7 mouse cellular contexts compared by ENCODE assay signal in genomic region chr9:95852896-95853295, GRCm38 (mm10). TPM values are rescaled to one million over a fixed set of nuclear protein-coding genes. Genes with fewer than 3 reads are reported as not detected.
A peak's percentile ranks its signal among the peaks of the same experiment; 100 is the strongest.
DNase-seq lines count a peak whose midpoint lies in the region; ATAC-seq and TF ChIP-seq lines count a peak whose summit lies in the region.

No protein-coding gene starts in this region.

- H3K9me3 ChIP-seq in ES-Bruce4 (replicated peaks; ENCODE audit: control insufficient read depth, insufficient read depth, low read length, poor library complexity, severe bottlenecking) = no peaks in the 10 kb centered on the region
- no peaks in the 10 kb centered on the region for H3K9me3 ChIP-seq in forebrain, embryonic 14.5 days (replicated peaks; ENCODE audit: control insufficient read depth, low read length)
- H3K9me3 ChIP-seq in liver, embryonic 14.5 days (ENCODE audit: control insufficient read depth, low read length) = no peaks in the 10 kb centered on the region

- no peak overlapping the region for H3K4me2 ChIP-seq in forebrain, embryonic 14.5 days (ENCODE audit: low read length)
- H3K4me2 ChIP-seq in liver, embryonic 14.5 days (ENCODE audit: low read depth) = no peak overlapping the region

- TF ChIP-seq POLR2A in ES-Bruce4 (IDR thresholded peaks at IDR 0.05; ENCODE audit: insufficient read depth, low read length) = no peak

- H3K27me3 ChIP-seq in C2C12 (ENCODE audit: control insufficient read depth, insufficient read depth, insufficient read length) (peaks cover 4% of the 10 kb centered on the region), ES-Bruce4 (ENCODE audit: control insufficient read depth, insufficient read depth, low read length, poor library complexity, severe bottlenecking) (no peaks in the 10 kb centered on the region)
- H3K27me3 ChIP-seq in forebrain, embryonic 14.5 days (replicated peaks; ENCODE audit: control insufficient read depth, insufficient read depth, low read length) = no peaks in the 10 kb centered on the region
- no peaks in the 10 kb centered on the region for H3K27me3 ChIP-seq in liver, embryonic 14.5 days (ENCODE audit: control insufficient read depth, insufficient read depth, low read length)

- H3ac ChIP-seq in C2C12 (ENCODE audit: control insufficient read depth, insufficient read length, low read depth) = no peak overlapping the region

- 23% methylated on average over 4 of the region's 4 CpGs for WGBS in forebrain, embryonic 14.5 days
- WGBS in liver, embryonic 14.5 days (ENCODE audit: insufficient replicate concordance) = 26% methylated on average over 4 of the region's 4 CpGs

- no peaks in the 10 kb centered on the region for H3K4me1 ChIP-seq in ES-Bruce4 (ENCODE audit: control insufficient read depth, insufficient read depth, low read length)
- H3K4me1 ChIP-seq in forebrain, embryonic 14.5 days (ENCODE audit: control insufficient read depth, insufficient read depth, low read length) = no peaks in the 10 kb centered on the region
- peaks cover 7 to 9% of the 10 kb centered on the region in 2 experiments; a peak in 3 of 4 replicates for H3K4me1 ChIP-seq in liver, embryonic 14.5 days (replicated peaks; ENCODE audit: control insufficient read depth in 2 of 2, insufficient read depth in 2 of 2, low read length in 1 of 2)

- H3K36me3 ChIP-seq in C2C12 (ENCODE audit: control insufficient read depth, insufficient read depth) = no peaks in the 10 kb centered on the region
- no peaks in the 10 kb centered on the region for H3K36me3 ChIP-seq in ES-Bruce4 (ENCODE audit: control insufficient read depth, insufficient read depth, low read length, poor library complexity, severe bottlenecking)
- H3K36me3 ChIP-seq in forebrain, embryonic 14.5 days (ENCODE audit: control insufficient read depth, insufficient read depth, low read length) = no peaks in the 10 kb centered on the region
- H3K36me3 ChIP-seq in liver, embryonic 14.5 days (replicated peaks; ENCODE audit: control insufficient read depth, insufficient read depth, low read depth) = no peaks in the 10 kb centered on the region

- peaks cover 4% of the 10 kb centered on the region for H3K79me2 ChIP-seq in C2C12 (ENCODE audit: control insufficient read depth, insufficient read depth)

- no peak overlapping the region for H3K27ac ChIP-seq in ES-Bruce4 (ENCODE audit: insufficient read depth, low read length)
- no peak overlapping the region for H3K27ac ChIP-seq in forebrain, embryonic 14.5 days (ENCODE audit: low read depth, low read length)
- no peak overlapping the region for H3K27ac ChIP-seq in liver, embryonic 14.5 days

- H3K4me3 ChIP-seq in C2C12 (ENCODE audit: insufficient read depth, poor library complexity, severe bottlenecking) = no peak overlapping the region
- H3K4me3 ChIP-seq in ES-Bruce4 (ENCODE audit: low read depth, low read length) = no peak overlapping the region
- H3K4me3 ChIP-seq in forebrain, embryonic 14.5 days (ENCODE audit: low read depth, low read length) = no peak overlapping the region
- H3K4me3 ChIP-seq in liver, embryonic 14.5 days (ENCODE audit: insufficient read depth in 1 of 2, low read depth in 2 of 2, low read length in 2 of 2) = no peak overlapping the region

- ATAC-seq in forebrain, embryonic 14.5 days = peak; percentile 41; the same call in 1 of the 2 replicates
- no peak for ATAC-seq in liver, embryonic 14.5 days (ENCODE audit: insufficient read depth)

- no peak for TF ChIP-seq EP300 in ES-Bruce4 (IDR thresholded peaks at IDR 0.05; ENCODE audit: insufficient read depth, low read depth, low read length)
- no peak for TF ChIP-seq EP300 in liver, embryonic 14.5 days (IDR thresholded peaks at IDR 0.05; ENCODE audit: low read depth)

- H3K9ac ChIP-seq in ES-Bruce4 (ENCODE audit: low read depth, poor library complexity, severe bottlenecking) = no peak overlapping the region
- H3K9ac ChIP-seq in forebrain, embryonic 14.5 days (ENCODE audit: low read length) = no peak overlapping the region
- no peak overlapping the region for H3K9ac ChIP-seq in liver, embryonic 14.5 days (replicated peaks)

- H3K79me3 ChIP-seq in C2C12 (ENCODE audit: low read depth) = no peaks in the 10 kb centered on the region

- DNase-seq in c-Kit-positive CD71-positive TER-119-positive erythroid progenitor cells, embryonic 14.5 days (ENCODE audit: low spot score) = peak; percentile 81
- peak; percentile 92 for DNase-seq in forebrain, embryonic 14.5 days (ENCODE audit: low spot score)
- DNase-seq in kidney, postnatal 10 days = peak; percentile 88
- peak; percentile 54 to 66 (median 57) for DNase-seq in liver, embryonic 14.5 days (ENCODE audit: low read depth in 3 of 3, low spot score in 3 of 3)
- peak; percentile 84 for DNase-seq in retina, postnatal 1 day

- TF ChIP-seq CTCF in C2C12 (IDR thresholded peaks at IDR 0.05; ENCODE audit: control insufficient read depth, insufficient read depth, insufficient read length) (peak; percentile 26), ES-Bruce4 (IDR thresholded peaks at IDR 0.05; ENCODE audit: low read depth, low read length) (peak; percentile 4)
- TF ChIP-seq CTCF in liver, embryonic 14.5 days (IDR thresholded peaks at IDR 0.05; ENCODE audit: low read depth) = peak; percentile 76

TF ChIP-seq in C2C12, 6 proteins besides CTCF, POLR2A, EP300 and RAD21:
- TF ChIP-seq CEBPB (IDR thresholded peaks at IDR 0.05; ENCODE audit: low read depth) (no peak), MYOG (IDR thresholded peaks at IDR 0.05; ENCODE audit: control insufficient read depth, extremely low read depth, insufficient read length) (no peak), MYOD1 (IDR thresholded peaks at IDR 0.05; ENCODE audit: control insufficient read depth, insufficient read length, low read depth) (no peak)

RNA-seq across cellular contexts. Expression of gene Atr, which starts 4.5 kb away (rescaled TPM):
- polyA plus RNA-seq in C2C12 (2012; fragmentation: generic; extraction: Trizol) (2.1 TPM), ES-Bruce4 (2011; ENCODE audit: insufficient read depth, insufficient read length, low read depth, missing spikeins) (40.5 and 42.6 TPM in 2 replicates)
- 9.9 and 12.8 TPM in 2 replicates for polyA plus RNA-seq in forebrain, embryonic 14.5 days (2014; fragmentation: Nextera tagmentation; extraction: Ambion mirVana)
- polyA plus RNA-seq in liver, embryonic 14.5 days (2012; rRNA removed) = 2.3 and 3.6 TPM in 2 replicates
- polyA plus RNA-seq in liver, embryonic 14.5 days (2014; fragmentation: Nextera tagmentation; extraction: Ambion mirVana) = 3.6 and 4.3 TPM in 2 replicates

RNA-seq across cellular contexts. Expression of gene Pls1, which starts 7.8 kb away (rescaled TPM):
- 0.01 TPM for polyA plus RNA-seq in C2C12 (2012; fragmentation: generic; extraction: Trizol)
- 4.2 and 5.9 TPM in 2 replicates for polyA plus RNA-seq in ES-Bruce4 (2011; ENCODE audit: insufficient read depth, insufficient read length, low read depth, missing spikeins)
- 3.2 and 3.5 TPM in 2 replicates for polyA plus RNA-seq in forebrain, embryonic 14.5 days (2014; fragmentation: Nextera tagmentation; extraction: Ambion mirVana)
- 2.3 and 3.2 TPM in 2 replicates for polyA plus RNA-seq in liver, embryonic 14.5 days (2012; rRNA removed)
- polyA plus RNA-seq in liver, embryonic 14.5 days (2014; fragmentation: Nextera tagmentation; extraction: Ambion mirVana) = 11.0 and 12.2 TPM in 2 replicates

Comparison
In these comparisons a context has a peak if more than half of its experiments do, and no peak if none do; other contexts are left out.
1. CTCF ChIP-seq: peak in every context shown above with its lines; median percentile 76 in liver, embryonic 14.5 days; 26 in C2C12; 4 in ES-Bruce4.